Mouse (Mus musculus): ENCODE measurements around the gene Nme3. TPM values are rescaled to one million over a fixed set of nuclear protein-coding genes. Genes with fewer than 3 reads are reported as not detected.

Gene Nme3
- polyA plus RNA-seq, 1 experiment from 2014 or later: 48.9 TPM

GRCm38 (mm10) chr17:24893276-24893675 is 3.0 kb upstream of the Nme3 start:
- H3K9ac ChIP-seq: no peak overlapping the region; the same call in 1 of the 2 replicates
- no peak for ATAC-seq (ENCODE audit: insufficient number of reproducible peaks, insufficient read depth, low FRiP score, low TSS enrichment, low read depth)
- H3K27me3 ChIP-seq: no peaks in the 10 kb centered on the region
- no peaks in the 10 kb centered on the region for H3K9me3 ChIP-seq
- no peak overlapping the region for H3K27ac ChIP-seq
- peak overlapping the region; percentile 98; the same call in 1 of the 2 replicates for H3K4me2 ChIP-seq
- H3K4me1 ChIP-seq: peaks cover 41% of the 10 kb centered on the region
- peak overlapping the region; percentile 89 for H3K4me3 ChIP-seq
- H3K36me3 ChIP-seq: peaks cover 62% of the 10 kb centered on the region
- WGBS: 97% methylated on average over 2 of the region's 2 CpGs

- H3K4me2 ChIP-seq: peak overlapping the region; percentile 98
- WGBS: 10% methylated on average over 31 of the region's 31 CpGs
- peaks cover 40% of the 10 kb centered on the region for H3K4me1 ChIP-seq
- no peaks in the 10 kb centered on the region for H3K27me3 ChIP-seq
- peak overlapping the region; percentile 96 for H3K9ac ChIP-seq
- ATAC-seq (ENCODE audit: insufficient number of reproducible peaks, insufficient read depth, low FRiP score, low TSS enrichment, low read depth): no peak
- H3K4me3 ChIP-seq: peak overlapping the region; percentile 89
- peak overlapping the region; percentile 86 for H3K27ac ChIP-seq
- H3K36me3 ChIP-seq: peaks cover 64% of the 10 kb centered on the region
- no peaks in the 10 kb centered on the region for H3K9me3 ChIP-seq
These were observed 2.0 kb upstream of the Nme3 start for GRCm38 (mm10) chr17:24894061-24894994.

GRCm38 (mm10) chr17:24894995-24895547 is 1.2 kb upstream of the Nme3 start, which contains the start of the genes Eme2 and Mrps34:
Eme2 (minus strand) TSS chr17:24895087.
Mrps34 (plus strand) TSS chr17:24895116.
- Histone ChIP-seq H3K36me3 (peaks cover 64% of the 10 kb centered on the region), H3K27me3 (no peaks in the 10 kb centered on the region), H3K4me3 (peak within 1 kb of the TSS; percentile 89), H3K9me3 (no peaks in the 10 kb centered on the region), H3K4me1 (peaks cover 40% of the 10 kb centered on the region), H3K9ac (peak within 1 kb of the TSS; percentile 96), H3K4me2 (peak within 1 kb of the TSS; percentile 98), H3K27ac (peak within 1 kb of the TSS; percentile 86)
- under 1% methylated on average over 62 of the region's 62 CpGs for WGBS
- 0 out of 2 replicates have a peak, but pooled peaks have one; percentile 3 for ATAC-seq (ENCODE audit: insufficient number of reproducible peaks, insufficient read depth, low FRiP score, low TSS enrichment, low read depth)

- Histone ChIP-seq H3K27me3 (no peaks in the 10 kb centered on the region), H3K27ac (peak overlapping the region; percentile 86), H3K4me1 (peaks cover 40% of the 10 kb centered on the region), H3K36me3 (peaks cover 64% of the 10 kb centered on the region), H3K9ac (peak overlapping the region; percentile 96), H3K9me3 (no peaks in the 10 kb centered on the region), H3K4me2 (peak overlapping the region; percentile 98), H3K4me3 (peak overlapping the region; percentile 89)
- ATAC-seq (ENCODE audit: insufficient number of reproducible peaks, insufficient read depth, low FRiP score, low TSS enrichment, low read depth): no peak
- 11% methylated on average over 23 of the region's 23 CpGs for WGBS
These were observed 594 bp upstream of the Nme3 start for GRCm38 (mm10) chr17:24895571-24896240.

- ATAC-seq (ENCODE audit: insufficient number of reproducible peaks, insufficient read depth, low FRiP score, low TSS enrichment, low read depth): no peak
- peaks cover 64% of the 10 kb centered on the region for H3K36me3 ChIP-seq
- H3K9ac ChIP-seq: peak overlapping the region; percentile 96
- H3K9me3 ChIP-seq: no peaks in the 10 kb centered on the region
- H3K4me3 ChIP-seq: peak overlapping the region; percentile 89
- H3K27me3 ChIP-seq: no peaks in the 10 kb centered on the region
- 34% methylated on average over 11 of the region's 11 CpGs for WGBS
- H3K4me2 ChIP-seq: peak overlapping the region; percentile 98
- peak overlapping the region; percentile 86; the same call in 1 of the 2 replicates for H3K27ac ChIP-seq
- peaks cover 40% of the 10 kb centered on the region for H3K4me1 ChIP-seq
These were observed 631 bp downstream of the Nme3 start for GRCm38 (mm10) chr17:24896993-24897269.

GRCm38 (mm10) chr17:24897600-24897999 is 1.3 kb downstream of the Nme3 start:
- H3K27me3 ChIP-seq: no peaks in the 10 kb centered on the region
- H3K9me3 ChIP-seq: no peaks in the 10 kb centered on the region
- H3K9ac ChIP-seq: peak overlapping the region; percentile 96; the same call in 1 of the 2 replicates
- no peak for ATAC-seq (ENCODE audit: insufficient number of reproducible peaks, insufficient read depth, low FRiP score, low TSS enrichment, low read depth)
- WGBS: 75% methylated on average over 4 of the region's 4 CpGs
- peaks cover 40% of the 10 kb centered on the region for H3K4me1 ChIP-seq
- peak overlapping the region; percentile 8 for H3K4me3 ChIP-seq
- H3K36me3 ChIP-seq: peaks cover 64% of the 10 kb centered on the region
- peak overlapping the region; percentile 98 for H3K4me2 ChIP-seq
- H3K27ac ChIP-seq: no peak overlapping the region

GRCm38 (mm10) chr17:24898041-24898854 is 1.9 kb downstream of the Nme3 start:
- Histone ChIP-seq H3K27ac (no peak overlapping the region), H3K4me1 (peaks cover 39% of the 10 kb centered on the region), H3K9me3 (no peaks in the 10 kb centered on the region), H3K4me2 (no peak overlapping the region), H3K27me3 (no peaks in the 10 kb centered on the region), H3K9ac (peak overlapping the region; percentile 96; the same call in 1 of the 2 replicates), H3K36me3 (peaks cover 64% of the 10 kb centered on the region), H3K4me3 (peak overlapping the region; percentile 8)
- WGBS: 71% methylated on average over 4 of the region's 4 CpGs
- no peak for ATAC-seq (ENCODE audit: insufficient number of reproducible peaks, insufficient read depth, low FRiP score, low TSS enrichment, low read depth)

GRCm38 (mm10) chr17:24899153-24899552 is 2.9 kb downstream of the Nme3 start:
- no peaks in the 10 kb centered on the region for H3K9me3 ChIP-seq
- 80% methylated on average over 5 of the region's 5 CpGs for WGBS
- H3K9ac ChIP-seq: no peak overlapping the region
- no peak for ATAC-seq (ENCODE audit: insufficient number of reproducible peaks, insufficient read depth, low FRiP score, low TSS enrichment, low read depth)
- no peak overlapping the region for H3K27ac ChIP-seq
- peaks cover 68% of the 10 kb centered on the region for H3K36me3 ChIP-seq
- no peak overlapping the region for H3K4me2 ChIP-seq
- no peaks in the 10 kb centered on the region for H3K27me3 ChIP-seq
- H3K4me1 ChIP-seq: peaks cover 30% of the 10 kb centered on the region
- H3K4me3 ChIP-seq: no peak overlapping the region

GRCm38 (mm10) chr17:24900014-24900413 is 3.7 kb downstream of the Nme3 start:
- H3K9ac ChIP-seq: no peak overlapping the region
- H3K27ac ChIP-seq: no peak overlapping the region
- no peaks in the 10 kb centered on the region for H3K9me3 ChIP-seq
- peaks cover 77% of the 10 kb centered on the region for H3K36me3 ChIP-seq
- H3K4me3 ChIP-seq: no peak overlapping the region
- 90% methylated on average over 6 of the region's 6 CpGs for WGBS
- no peak for ATAC-seq (ENCODE audit: insufficient number of reproducible peaks, insufficient read depth, low FRiP score, low TSS enrichment, low read depth)
- no peak overlapping the region for H3K4me2 ChIP-seq
- H3K27me3 ChIP-seq: no peaks in the 10 kb centered on the region
- H3K4me1 ChIP-seq: peaks cover 26% of the 10 kb centered on the region

- Histone ChIP-seq H3K27me3 (no peaks in the 10 kb centered on the region), H3K36me3 (peaks cover 98% of the 10 kb centered on the region), H3K4me1 (peaks cover 11% of the 10 kb centered on the region), H3K27ac (no peak overlapping the region), H3K4me3 (no peak overlapping the region), H3K9me3 (no peaks in the 10 kb centered on the region), H3K4me2 (no peak overlapping the region), H3K9ac (no peak overlapping the region)
- WGBS: 92% methylated on average over 5 of the region's 5 CpGs
- no peak for ATAC-seq (ENCODE audit: insufficient number of reproducible peaks, insufficient read depth, low FRiP score, low TSS enrichment, low read depth)
These were observed 5.8 kb downstream of the Nme3 start for GRCm38 (mm10) chr17:24902124-24902523.
